12 mouse cellular contexts compared by ENCODE assay signal in genomic region chr3:85710695-85711094, GRCm38 (mm10).
DNase-seq lines count a peak whose midpoint lies in the region; ATAC-seq lines count a peak whose summit lies in the region.
"Had no signal": no experiment of that assay in that cellular context is flagged by ENCODE, and none has a peak within 500 bp of the region (broad histone marks: within the 10 kb centered on the region; RNA-seq: fewer than 3 reads in every experiment).

No protein-coding gene starts in this region.

- H3K4me3 ChIP-seq in embryonic facial prominence, embryonic 14.5 days (ENCODE audit: low read depth, low read length), result no peak overlapping the region
- no peak overlapping the region for H3K4me3 ChIP-seq in embryonic facial prominence, embryonic 10.5 days
- no peak overlapping the region for H3K4me3 ChIP-seq in liver, embryonic 11.5 days (ENCODE audit: low read depth, low read length)
- no peak overlapping the region for H3K4me3 ChIP-seq in kidney, embryonic 15.5 days (replicated peaks)
- no peak overlapping the region for H3K4me3 ChIP-seq in kidney, embryonic 14.5 days (ENCODE audit: low read length)
- H3K4me3 ChIP-seq: embryonic facial prominence, embryonic 12.5 days; midbrain, embryonic 12.5 days had no signal

- no peaks in the 10 kb centered on the region for H3K4me1 ChIP-seq in embryonic facial prominence, embryonic 14.5 days (ENCODE audit: control insufficient read depth, insufficient read depth, low read length)
- H3K4me1 ChIP-seq in embryonic facial prominence, embryonic 10.5 days, result peaks cover 4% of the 10 kb centered on the region; the same call in 1 of the 2 replicates
- no peaks in the 10 kb centered on the region for H3K4me1 ChIP-seq in liver, embryonic 11.5 days (replicated peaks; ENCODE audit: control insufficient read depth, insufficient read depth, low read length)
- no peaks in the 10 kb centered on the region for H3K4me1 ChIP-seq in kidney, embryonic 15.5 days
- no peaks in the 10 kb centered on the region for H3K4me1 ChIP-seq in kidney, embryonic 14.5 days (ENCODE audit: control insufficient read depth, insufficient read depth, low read length)
- H3K4me1 ChIP-seq: embryonic facial prominence, embryonic 12.5 days; midbrain, embryonic 12.5 days had no signal

- H3K4me2 ChIP-seq in embryonic facial prominence, embryonic 14.5 days (ENCODE audit: low read depth, low read length), result no peak overlapping the region
- H3K4me2 ChIP-seq in liver, embryonic 11.5 days, result no peak overlapping the region
- no peak overlapping the region for H3K4me2 ChIP-seq in kidney, embryonic 15.5 days
- H3K4me2 ChIP-seq in kidney, embryonic 14.5 days (replicated peaks; ENCODE audit: low read depth, low read length), result no peak overlapping the region
- H3K4me2 ChIP-seq: embryonic facial prominence, embryonic 12.5 days; midbrain, embryonic 12.5 days had no signal

- WGBS in embryonic facial prominence, embryonic 14.5 days, result 54% methylated on average over 8 of the region's 8 CpGs
- 73% methylated on average over 8 of the region's 8 CpGs for WGBS in embryonic facial prominence, embryonic 10.5 days
- 55% methylated on average over 8 of the region's 8 CpGs for WGBS in liver, embryonic 11.5 days
- WGBS in kidney, embryonic 15.5 days, result 49% methylated on average over 8 of the region's 8 CpGs
- 60% methylated on average over 8 of the region's 8 CpGs for WGBS in kidney, embryonic 14.5 days

- peak; percentile 41 for DNase-seq in embryonic facial prominence, embryonic 14.5 days (ENCODE audit: low spot score)
- DNase-seq in embryonic facial prominence, embryonic 10.5 days (ENCODE audit: low spot score), result no peak
- peak; percentile 30 to 67 for DNase-seq in spleen, postnatal 4 days (ENCODE audit: low spot score in 2 of 2)
- DNase-seq in spleen, adult 12 weeks (ENCODE audit: low spot score), result no peak
- no peak for DNase-seq in liver, embryonic 11.5 days (ENCODE audit: low spot score)
- no peak for DNase-seq in left cerebral cortex, adult 8-10 months (ENCODE audit: low spot score in 2 of 2)

- H3K9ac ChIP-seq in embryonic facial prominence, embryonic 14.5 days (ENCODE audit: low read depth, low read length), result no peak overlapping the region
- no peak overlapping the region for H3K9ac ChIP-seq in liver, embryonic 11.5 days (ENCODE audit: low read depth, low read length)
- H3K9ac ChIP-seq in kidney, embryonic 15.5 days, result no peak overlapping the region
- no peak overlapping the region for H3K9ac ChIP-seq in kidney, embryonic 14.5 days (ENCODE audit: low read depth, low read length)
- H3K9ac ChIP-seq: embryonic facial prominence, embryonic 12.5 days; midbrain, embryonic 12.5 days had no signal

- H3K27ac ChIP-seq in embryonic facial prominence, embryonic 14.5 days (replicated peaks; ENCODE audit: low read depth, low read length), result no peak overlapping the region
- no peak overlapping the region for H3K27ac ChIP-seq in embryonic facial prominence, embryonic 10.5 days (replicated peaks)
- H3K27ac ChIP-seq in liver, embryonic 11.5 days (ENCODE audit: low read depth, low read length), result no peak overlapping the region
- no peak overlapping the region for H3K27ac ChIP-seq in kidney, embryonic 15.5 days
- H3K27ac ChIP-seq in kidney, embryonic 14.5 days (ENCODE audit: low read depth, low read length), result no peak overlapping the region
- H3K27ac ChIP-seq: embryonic facial prominence, embryonic 12.5 days; midbrain, embryonic 12.5 days had no signal

- ATAC-seq in embryonic facial prominence, embryonic 14.5 days (ENCODE audit: low read depth), result no peak; the same call in 1 of the 2 replicates
- peak; percentile 53 for ATAC-seq in liver, embryonic 11.5 days (replicated peaks; ENCODE audit: low FRiP score)
- no peak for ATAC-seq in kidney, embryonic 15.5 days (replicated peaks; ENCODE audit: low FRiP score)
- no peak for ATAC-seq in kidney, embryonic 14.5 days (ENCODE audit: low FRiP score, low TSS enrichment)
- ATAC-seq: forebrain, embryonic 16.5 days had no signal

- H3K27me3 ChIP-seq in embryonic facial prominence, embryonic 14.5 days (replicated peaks; ENCODE audit: control insufficient read depth, insufficient read depth, low read length), result no peaks in the 10 kb centered on the region
- no peaks in the 10 kb centered on the region for H3K27me3 ChIP-seq in embryonic facial prominence, embryonic 10.5 days (replicated peaks; ENCODE audit: low read depth, poor library complexity, severe bottlenecking)
- no peaks in the 10 kb centered on the region; the same call in 1 of the 2 replicates for H3K27me3 ChIP-seq in liver, embryonic 11.5 days (replicated peaks; ENCODE audit: control insufficient read depth, insufficient read depth, low read length)
- H3K27me3 ChIP-seq in kidney, embryonic 15.5 days, result no peaks in the 10 kb centered on the region
- no peaks in the 10 kb centered on the region for H3K27me3 ChIP-seq in kidney, embryonic 14.5 days (ENCODE audit: control insufficient read depth, insufficient read depth, low read length)
- H3K27me3 ChIP-seq: embryonic facial prominence, embryonic 12.5 days; midbrain, embryonic 12.5 days had no signal

- no peaks in the 10 kb centered on the region for H3K36me3 ChIP-seq in embryonic facial prominence, embryonic 14.5 days (ENCODE audit: control insufficient read depth, insufficient read depth, low read length)
- no peaks in the 10 kb centered on the region for H3K36me3 ChIP-seq in embryonic facial prominence, embryonic 10.5 days (replicated peaks)
- H3K36me3 ChIP-seq in liver, embryonic 11.5 days (ENCODE audit: control insufficient read depth, insufficient read depth, low read length), result no peaks in the 10 kb centered on the region
- H3K36me3 ChIP-seq in kidney, embryonic 15.5 days, result 0 out of 2 replicates have a peak, but pooled peaks cover 4% of the 10 kb centered on the region
- no peaks in the 10 kb centered on the region for H3K36me3 ChIP-seq in kidney, embryonic 14.5 days (ENCODE audit: control insufficient read depth, insufficient read depth, low read length)
- H3K36me3 ChIP-seq: embryonic facial prominence, embryonic 12.5 days; G1E; midbrain, embryonic 12.5 days had no signal

- no peaks in the 10 kb centered on the region for H3K9me3 ChIP-seq in embryonic facial prominence, embryonic 14.5 days (ENCODE audit: control insufficient read depth, low read length)
- H3K9me3 ChIP-seq in embryonic facial prominence, embryonic 10.5 days, result no peaks in the 10 kb centered on the region
- H3K9me3 ChIP-seq in liver, embryonic 11.5 days (ENCODE audit: control insufficient read depth, low read length), result no peaks in the 10 kb centered on the region
- H3K9me3 ChIP-seq in kidney, embryonic 15.5 days (replicated peaks), result no peaks in the 10 kb centered on the region
- no peaks in the 10 kb centered on the region for H3K9me3 ChIP-seq in kidney, embryonic 14.5 days (ENCODE audit: control insufficient read depth, low read length)
- H3K9me3 ChIP-seq: embryonic facial prominence, embryonic 12.5 days; G1E; midbrain, embryonic 12.5 days had no signal

Comparison
In these comparisons a context has a peak if more than half of its experiments do, and no peak if none do; other contexts are left out.
1. DNase-seq: peak in embryonic facial prominence, embryonic 14.5 days (single experiment) and spleen, postnatal 4 days (2 of 2); none in embryonic facial prominence, embryonic 10.5 days (single experiment), spleen, adult 12 weeks (single experiment), liver, embryonic 11.5 days (single experiment) and left cerebral cortex, adult 8-10 months (0 of 2).